Mouse (Mus musculus) urinary bladder, postnatal 10 days (tissue): Measurements from ENCODE around the gene Elmo3.
A peak's percentile ranks its signal among the peaks of the same experiment; 100 is the strongest.

ENCODE experiments used
- DNase-seq: peaks from one replicate; pipeline ENCODE4 v3.0.0; 2022; ENCODE audit warnings: low spot score

Gene Elmo3

DNA sequence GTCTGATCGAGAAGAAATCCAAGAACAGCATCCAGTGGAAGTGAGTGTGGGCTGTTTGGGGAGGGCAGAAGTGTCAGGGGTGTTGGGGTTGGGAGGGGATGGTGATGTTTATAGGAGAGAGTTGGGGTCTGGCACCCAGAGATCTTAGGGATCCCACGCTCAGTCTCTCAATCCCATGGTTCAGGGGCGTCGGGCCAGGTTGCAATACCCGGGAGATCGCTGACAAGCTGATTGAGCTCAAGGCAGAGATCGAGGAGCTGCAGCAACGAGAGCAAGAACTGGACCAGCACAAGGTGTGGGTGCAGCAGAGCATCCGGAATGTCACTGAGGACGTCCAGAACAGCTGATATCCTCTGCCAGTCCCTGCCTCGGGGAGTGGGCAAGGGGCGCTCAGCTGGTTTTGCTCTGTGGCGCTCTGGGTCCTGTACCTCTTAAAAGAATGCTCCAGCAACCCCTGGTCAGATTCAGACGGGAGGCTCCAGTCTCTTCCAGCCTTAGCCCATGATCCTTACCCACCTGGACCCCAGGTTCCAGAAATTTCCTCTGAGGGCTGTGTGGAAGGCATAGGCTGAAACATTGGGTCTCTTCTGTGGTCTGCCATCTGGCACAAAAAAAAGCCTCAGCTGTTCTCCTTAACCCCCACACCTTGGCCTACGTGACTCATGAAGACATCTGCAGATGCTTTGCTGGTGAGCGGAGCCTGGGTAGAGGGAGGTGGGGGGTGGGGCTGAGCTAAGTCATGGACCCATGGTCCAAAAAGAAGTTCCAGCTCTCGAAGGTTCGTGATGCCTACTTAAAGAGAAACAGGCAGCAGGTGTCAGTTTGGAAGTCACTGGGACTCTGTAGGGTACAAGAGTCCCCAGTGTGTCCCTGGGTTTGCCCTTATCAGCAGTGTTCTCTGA lies 6.8 kb upstream of the Elmo3 start:
- DNase-seq = no peak

DNA sequence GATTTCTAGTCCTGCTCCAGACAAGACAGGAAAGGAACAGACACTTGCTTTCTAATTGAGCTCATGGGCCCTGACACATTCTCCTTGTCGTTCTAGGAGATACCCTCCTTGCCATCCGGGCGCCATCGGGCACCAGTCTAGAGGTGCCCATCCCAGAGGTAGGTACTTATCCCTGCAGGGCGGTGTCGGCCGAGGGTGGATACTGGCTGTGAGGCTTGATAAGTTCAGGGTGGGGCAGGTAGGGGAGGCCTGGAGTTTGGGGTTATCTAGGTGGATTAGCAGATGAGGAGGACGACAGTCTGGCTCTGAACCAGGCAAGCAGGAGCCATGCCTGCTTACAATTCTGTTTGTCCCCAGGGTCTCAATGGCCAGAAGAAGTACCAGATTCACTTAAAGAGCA lies 5.4 kb upstream of the Elmo3 start:
- DNase-seq = no peak

DNA sequence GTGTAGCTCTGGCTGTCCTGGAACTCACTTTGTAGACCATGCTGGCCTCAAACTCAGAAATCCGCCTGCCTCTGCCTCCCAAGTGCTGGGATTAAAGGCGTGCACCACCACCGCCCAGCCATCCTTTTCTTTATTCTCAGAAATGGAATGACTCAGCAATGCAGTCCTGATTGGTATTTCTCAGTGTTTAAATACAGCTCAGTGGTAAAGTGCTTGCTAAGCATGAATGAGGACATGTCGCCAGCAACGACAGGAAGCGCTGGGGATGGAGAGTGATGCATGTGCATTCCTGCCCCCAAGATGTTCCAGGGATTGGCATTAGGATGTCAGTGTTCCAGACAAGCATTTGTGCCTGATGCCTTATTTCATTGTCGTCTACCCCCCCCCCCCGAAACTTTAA lies 2.0 kb upstream of the Elmo3 start:
- no peak for DNase-seq

DNA sequence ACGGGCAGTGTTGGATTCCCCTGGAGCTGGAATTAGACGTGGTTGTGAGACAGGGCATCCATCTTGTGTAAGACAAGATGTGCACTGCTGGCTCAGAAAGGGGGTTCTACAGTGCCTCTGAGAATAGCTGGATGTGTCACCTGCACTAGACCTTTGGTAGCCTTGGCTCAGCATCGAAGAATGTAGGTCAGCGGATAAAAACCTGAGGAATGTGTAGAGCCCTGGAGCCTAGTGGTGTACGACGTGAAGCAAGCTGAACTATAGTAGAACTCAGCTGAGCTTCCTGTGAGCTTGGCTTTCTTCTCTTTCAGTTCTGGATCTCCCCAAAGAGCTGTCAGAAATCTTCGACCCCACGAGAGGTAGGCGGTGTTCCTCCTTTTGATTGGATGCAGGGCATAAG lies 1.5 kb upstream of the Elmo3 start:
- DNase-seq = no peak

DNA sequence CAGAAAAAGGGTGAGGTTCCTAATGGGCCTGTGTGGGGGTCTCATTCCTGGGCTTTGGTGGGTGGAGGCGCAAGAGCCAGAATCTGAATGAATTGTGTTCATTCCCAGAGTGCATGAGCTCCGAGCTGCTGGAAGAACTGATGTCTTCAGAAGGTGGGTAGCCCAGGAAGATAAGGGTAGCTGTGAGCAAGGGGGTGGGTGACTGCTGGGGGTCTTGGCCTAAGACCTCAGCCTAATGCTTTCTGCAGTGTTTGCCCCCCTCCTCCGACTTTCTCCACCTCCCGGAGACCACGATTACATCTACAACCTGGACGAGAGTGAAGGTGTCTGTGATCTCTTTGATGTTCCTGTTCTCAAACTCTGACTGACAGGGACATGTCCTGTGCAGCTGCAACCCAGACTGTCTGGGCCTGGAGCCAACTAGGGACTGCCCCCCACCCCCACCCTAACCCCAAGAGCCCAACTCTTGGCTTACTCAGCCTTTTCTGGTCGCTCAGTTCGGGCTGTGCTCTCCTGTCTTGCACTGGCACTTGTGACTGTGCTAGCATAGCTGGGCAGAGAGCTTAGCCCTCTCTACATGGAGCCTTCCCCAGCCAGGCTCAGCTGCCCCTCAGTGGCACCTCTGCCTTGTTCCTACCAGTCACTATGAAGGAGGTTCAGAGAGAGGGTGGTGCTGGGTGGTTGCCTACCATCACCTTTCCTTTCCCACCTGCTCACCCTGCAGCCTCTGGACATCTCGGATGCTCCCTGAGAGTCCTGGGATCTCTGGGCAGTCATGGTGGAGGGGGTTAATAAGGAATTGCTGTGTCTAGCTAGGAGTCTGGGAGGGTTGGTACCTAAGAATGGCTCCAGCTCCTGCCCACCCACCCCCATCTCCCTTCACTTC lies 833 bp upstream of the Elmo3 start:
- DNase-seq = no peak

DNA sequence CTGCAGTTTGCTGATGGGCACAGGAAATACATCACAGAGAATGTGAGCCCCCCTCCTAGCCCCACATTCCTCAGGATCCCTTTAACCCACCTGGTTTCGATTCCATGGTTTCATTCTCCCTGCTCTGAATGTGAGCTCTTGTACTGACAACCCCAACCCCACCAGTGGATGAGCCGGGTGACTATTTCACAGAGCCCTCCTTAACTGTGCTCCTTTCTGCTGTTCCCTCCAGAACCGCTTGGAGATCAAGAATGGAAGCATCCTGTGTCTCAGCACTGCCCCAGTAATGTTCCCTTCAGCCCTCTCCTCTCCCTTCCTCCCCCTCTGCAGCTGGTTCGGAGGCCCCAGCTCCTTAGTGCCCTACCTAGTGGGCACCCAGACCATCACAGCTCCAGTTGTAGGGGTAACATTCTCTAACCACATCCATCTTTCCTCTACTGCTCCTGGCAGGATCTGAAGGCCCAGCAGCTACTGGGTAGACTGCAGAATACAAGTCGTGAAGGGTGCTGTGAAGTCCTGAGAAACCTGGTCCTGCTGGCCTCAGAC lies 818 bp downstream of the Elmo3 start:
- DNase-seq = no peak

DNA sequence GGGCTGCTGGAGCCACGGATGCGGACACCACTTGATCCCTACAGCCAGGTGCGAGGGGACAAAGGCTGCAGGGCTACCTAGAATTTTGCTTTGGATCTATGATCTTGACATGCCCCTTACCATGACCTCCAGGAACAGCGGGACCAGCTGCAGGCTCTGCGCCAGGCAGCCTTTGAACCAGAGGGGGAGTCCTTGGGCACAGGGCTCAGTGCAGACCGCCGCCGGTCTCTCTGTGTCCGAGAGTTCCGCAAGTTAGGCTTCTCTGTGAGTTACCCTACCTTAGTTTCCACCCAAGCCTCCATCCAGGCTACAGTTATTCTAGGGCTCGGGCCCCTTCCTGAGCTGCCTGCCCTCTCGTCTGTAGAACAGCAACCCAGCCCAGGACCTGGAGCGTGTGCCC lies 2.3 kb downstream of the Elmo3 start:
- DNase-seq = no peak

DNA sequence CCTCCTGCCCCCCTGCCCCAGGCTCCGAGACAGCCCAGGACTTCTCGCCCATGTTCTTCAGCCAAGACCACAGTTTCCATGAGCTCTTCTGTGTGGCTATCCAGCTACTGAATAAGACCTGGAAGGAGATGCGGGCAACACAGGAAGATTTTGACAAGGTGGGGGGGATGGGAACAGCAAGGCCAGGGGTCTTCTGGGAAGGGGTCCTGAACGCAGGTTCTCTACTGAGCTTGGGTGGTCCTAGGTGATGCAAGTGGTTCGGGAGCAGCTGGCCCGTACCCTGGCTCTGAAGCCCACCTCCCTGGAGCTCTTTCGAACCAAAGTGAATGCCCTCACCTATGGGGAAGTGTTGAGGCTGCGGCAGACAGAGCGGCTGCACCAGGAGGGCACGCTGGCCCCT lies 3.0 kb downstream of the Elmo3 start:
- DNase-seq = no peak

DNA sequence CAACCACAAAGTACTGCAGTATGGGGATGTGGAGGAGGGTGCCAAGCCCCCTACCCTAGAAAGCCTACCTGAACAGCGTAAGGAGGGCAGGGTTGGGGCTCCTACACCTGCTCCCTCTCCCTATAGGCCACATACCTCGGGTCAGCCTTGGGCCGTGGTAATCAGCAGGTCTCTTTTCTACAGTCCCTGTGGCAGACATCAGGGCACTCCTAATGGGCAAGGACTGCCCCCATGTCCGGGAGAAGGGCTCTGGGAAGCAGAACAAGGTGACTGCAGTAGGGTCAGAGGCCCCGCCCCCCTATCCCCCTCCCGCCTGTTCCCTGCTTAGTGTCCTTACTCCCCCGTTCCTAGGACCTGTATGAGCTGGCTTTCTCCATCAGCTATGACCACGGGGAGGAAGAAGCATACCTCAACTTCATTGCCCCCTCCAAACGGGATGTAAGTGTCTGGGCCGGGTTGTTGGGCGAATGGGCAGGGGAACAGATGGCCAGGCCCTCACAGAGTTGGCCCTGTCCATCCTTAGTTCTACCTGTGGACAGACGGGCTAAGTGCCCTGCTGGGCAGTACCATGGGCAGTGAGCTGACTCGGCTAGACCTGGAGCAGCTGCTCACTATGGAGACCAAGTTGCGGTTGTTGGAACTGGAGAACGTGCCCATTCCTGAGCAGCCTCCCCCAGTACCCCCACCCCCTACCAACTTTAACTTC lies 3.9 kb downstream of the Elmo3 start:
- DNase-seq = no peak

DNA sequence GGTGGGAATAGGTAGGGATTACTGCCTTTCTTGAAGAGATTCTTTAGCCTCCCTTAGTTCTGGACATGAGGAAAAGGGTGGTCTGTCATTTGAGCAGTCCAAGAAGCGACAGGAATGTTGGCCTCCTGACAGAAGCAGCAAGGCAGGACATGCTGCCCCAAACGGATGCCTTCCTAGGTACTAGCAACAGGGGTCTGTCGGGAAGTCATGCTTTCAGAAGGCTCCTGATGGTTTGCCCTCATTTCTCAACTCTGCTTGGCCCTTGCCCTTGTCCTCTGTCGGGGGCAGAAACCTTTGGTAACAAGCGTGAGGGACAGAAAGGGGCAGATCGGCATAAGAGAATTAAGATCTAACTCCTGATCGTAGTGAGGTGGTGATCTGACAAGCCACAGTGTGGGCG lies 4.7 kb downstream of the Elmo3 start:
- DNase-seq = no peak

DNA sequence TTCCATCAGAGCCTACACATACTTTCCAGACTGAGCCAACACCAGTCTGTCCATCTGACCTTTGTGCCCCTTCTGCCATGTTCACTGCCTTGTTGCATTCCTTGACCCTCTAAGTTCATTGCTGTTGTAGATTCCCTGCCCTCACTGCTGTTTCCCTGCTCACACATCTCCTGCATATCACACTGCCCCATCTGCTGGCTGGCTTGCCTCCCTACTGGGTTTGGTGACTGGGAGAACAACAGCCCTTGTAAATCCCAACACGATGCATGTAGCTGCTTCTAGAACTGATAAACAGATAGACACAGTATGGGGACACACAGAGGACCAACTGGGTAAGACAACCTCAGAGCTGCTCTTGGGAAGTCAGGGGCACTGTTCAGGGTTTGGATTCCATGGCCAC lies 6.3 kb downstream of the Elmo3 start:
- no peak for DNase-seq

DNA sequence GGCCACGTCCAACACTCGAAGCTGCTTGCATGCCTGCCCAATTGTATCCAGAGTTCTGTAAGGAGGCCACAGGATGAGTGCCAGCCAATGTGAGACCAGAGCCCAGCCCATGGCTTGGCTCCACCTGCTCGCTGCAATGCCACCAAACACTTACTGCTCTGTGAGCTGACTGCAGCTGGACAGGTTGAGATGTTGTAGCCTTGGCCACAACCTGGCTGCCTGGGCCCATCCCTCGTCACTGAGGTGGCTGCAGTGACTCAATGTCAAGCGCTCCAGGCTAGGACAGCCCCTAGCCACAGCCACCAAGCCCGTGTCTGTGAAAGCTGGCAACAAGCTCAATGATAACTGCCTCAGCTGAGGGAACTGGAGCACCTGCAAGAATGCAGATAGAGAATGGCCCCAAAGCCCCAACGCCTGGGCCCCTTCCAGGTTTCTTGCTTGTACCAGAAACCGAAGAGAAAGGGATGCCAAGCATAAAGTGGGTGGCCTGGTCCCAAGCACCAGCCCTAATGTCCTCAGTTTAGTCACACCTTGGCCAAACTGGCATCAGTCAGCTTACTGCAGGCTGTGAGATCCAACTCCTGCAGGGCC lies 7.6 kb downstream of the Elmo3 start:
- no peak for DNase-seq

DNA sequence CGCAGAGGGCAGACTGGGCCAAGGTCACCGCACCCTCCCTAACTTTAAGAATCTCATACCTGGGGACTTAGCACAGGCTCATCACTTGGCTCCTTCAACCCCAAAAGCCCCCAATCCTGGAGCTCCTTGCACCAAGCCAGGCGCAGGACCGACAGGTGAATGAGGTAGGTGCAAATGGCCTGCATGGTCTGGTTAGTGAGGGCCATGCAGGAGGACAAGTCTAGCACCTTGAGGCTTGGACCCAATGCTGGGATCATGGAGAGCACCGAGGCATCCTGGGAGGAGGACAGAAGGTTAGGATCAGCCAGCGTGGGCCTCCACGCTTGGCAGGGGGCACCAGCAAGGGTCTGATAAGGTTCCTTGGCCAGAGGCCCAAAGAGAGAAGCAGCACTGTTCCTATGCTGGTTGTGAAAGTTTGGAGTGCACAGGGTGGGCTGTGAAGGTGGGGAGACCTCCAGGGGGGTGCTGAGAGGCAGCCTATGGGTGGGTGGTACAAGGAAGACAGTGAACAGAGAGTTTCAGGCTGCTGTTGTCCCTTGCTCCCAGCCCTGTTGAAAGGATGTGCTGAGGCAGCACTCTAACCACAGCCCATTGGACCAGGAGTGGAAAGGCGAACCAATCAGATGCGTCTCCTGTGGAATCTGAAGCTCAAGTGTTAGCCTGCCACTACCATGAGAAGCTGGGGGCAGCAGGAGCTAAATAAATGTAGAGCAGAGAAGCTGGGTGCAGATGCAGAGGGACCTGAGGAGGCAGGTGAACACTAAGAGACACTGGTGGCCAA lies 8.4 kb downstream of the Elmo3 start:
- no peak for DNase-seq

DNA sequence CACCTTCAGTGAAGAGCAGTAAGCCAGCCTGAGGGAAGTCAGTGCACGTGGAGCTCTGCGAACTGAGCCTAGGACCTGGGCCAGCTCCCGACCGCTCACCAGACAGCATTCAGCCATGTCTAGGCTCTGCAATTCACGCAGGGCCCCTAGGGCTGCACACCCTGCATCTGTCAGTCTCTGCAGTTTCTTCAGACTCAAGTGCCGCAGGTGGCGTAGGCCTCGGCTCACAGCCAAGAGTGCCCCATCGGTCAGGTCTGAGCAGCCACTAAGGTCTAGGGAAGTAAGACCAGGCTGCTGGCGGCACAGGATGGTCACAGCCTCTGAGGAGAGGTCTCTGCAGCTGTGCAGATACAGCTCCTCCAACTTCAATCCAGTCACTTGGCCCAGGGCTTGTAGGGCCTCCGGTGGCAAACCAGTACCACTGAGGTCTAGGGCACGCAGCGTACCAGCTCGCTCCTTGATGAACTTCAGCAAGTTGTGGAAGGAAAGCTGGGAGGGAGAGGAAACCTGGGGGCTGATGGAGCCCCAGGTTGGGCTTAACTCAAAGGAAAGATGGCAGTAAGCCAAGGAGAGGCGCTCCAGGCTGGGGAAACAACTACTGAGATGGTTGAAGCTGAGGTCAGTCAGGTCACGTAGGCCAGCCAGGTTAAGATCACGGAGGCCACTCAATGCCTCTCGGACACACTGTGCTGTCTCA lies 9.8 kb downstream of the Elmo3 start:
- DNase-seq = no peak

DNA sequence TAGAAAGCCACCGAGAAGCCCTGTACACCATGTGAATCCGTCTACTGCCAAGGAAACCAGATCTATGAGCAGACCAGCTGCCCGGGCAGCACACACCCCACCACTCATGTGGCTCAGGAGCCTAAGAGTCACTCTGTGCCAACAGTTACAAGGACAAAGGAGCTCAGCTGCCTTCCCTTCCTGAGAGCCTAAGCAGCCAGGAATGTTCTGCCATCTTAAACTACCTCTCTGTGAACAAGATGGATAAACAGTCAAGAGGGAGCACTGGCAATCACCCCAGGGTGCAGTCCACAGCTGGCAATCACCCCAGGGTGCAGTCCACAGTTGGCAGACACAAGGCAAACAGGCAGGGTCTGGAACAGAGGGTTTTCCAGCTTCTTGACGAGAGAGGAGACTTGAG lies 12.5 kb downstream of the Elmo3 start:
- DNase-seq = no peak

DNA sequence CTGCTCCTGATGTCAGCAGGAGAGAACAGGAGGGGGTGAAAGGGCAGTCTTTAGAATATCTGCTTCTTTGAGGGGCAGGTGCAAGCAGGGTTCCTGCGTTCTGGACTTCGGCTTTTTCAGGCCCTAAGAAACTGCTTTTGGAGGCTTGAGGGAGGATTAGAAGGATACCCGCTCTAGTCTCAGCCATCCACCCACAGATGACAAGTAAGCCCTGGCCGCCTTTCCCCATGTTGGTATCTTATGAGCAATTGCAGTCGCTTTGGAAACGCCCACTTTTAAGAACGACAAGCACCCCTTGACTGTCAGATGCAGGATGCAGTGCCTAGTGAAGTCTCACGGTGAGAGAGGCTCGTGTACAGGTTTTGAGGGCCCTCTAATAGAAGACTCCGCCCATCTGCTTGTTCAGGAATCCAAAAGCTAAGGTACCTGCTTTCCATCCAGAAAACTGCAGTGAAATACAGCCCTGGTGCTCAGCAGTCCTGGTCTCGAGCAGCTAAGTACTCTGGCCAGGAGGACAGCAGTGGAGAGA lies 13.3 kb downstream of the Elmo3 start:
- no peak for DNase-seq

DNA sequence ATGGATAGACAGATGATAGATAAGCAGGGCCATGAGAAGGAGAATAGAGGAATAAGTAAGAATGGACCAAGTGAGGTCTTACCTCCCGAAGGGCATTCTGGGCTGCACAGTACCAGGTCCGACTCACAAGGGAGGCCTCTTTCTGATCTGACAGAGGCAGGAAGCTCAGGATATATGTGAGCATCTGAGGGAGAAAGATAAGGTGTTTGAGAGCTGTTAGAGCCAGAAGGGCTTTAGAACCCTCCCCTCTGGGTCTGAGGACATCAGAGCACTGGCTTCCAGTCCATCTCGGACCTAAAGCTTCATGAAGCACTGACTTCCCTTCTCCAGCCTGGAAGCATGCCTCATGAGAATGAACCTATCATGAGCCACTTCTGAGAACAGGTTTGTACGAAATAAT lies 17.8 kb downstream of the Elmo3 start:
- no peak for DNase-seq

DNA sequence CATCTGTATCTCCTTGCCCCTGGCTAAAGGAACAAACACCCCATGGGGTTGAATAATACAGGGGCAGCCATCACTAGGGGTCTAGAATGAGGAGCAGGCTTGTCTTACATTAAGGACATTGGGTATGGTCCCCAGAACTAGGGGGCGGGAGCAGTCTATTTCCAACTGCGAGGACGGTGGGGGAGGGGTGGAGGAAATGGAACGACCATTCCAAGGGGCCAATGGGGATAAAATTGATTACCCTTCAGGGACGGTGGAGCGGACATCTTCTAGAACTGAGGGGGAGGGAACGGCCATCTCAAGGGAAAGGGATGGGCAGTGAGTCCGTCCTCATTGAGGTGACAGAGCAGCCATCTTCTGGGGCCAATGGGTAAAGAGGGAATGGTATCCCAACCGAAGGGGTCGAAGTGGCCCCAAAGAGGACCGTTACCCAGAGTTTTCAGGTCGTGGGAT lies 20.3 kb downstream of the Elmo3 start:
- no peak for DNase-seq

DNA sequence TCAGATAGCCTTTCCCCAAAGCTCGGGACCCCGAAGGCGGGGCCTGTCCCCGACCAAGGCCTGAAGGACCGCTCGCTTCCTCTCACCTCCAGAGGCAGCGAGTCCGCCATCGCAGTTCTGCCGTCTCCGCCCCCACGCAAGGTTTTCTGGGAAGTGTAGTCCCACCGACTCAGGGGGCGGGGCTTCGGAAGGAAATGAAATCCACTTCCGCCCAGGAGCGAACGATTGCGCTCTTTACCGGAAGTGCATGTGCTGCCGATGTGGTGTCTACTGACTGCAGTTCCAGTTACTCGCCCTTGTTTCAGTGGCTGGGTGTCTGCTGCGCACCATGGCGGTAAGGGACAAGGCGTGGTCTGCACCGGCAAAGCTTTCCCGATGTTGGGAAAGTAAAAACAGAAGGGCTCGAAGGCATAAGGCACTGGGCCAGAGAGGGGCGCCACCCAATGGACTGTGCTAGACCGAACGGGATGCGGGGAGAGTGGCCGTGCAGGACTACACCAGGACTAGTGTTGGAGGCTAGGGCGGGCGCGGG lies 20.8 kb downstream of the Elmo3 start, which contains the start of the genes Lrrc29 and Tmem208:
Gene Lrrc29, minus strand, starts transcription at position 138 of the 532 bp plus-strand sequence.
Gene Tmem208, plus strand, starts transcription at position 214 of the 532 bp plus-strand sequence.
- peak; percentile 90 for DNase-seq

DNA sequence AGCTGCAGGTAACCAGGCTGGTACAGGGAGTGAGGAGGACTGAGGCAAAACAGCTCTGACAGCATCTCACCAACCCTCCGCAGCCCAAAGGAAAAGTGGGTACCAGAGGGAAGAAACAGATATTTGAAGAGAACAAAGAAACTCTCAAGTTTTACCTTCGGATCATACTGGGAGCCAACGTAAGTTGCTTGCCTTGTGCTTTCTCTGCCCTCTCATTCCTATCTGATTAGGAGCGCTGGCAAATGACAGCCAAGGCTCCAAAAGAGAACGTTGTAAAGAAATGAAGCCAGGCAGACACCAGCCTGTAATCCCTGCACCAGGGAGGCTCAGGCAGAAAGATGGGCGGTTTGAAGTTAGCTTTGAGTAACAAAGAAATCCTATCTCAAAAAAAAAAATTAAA lies 21.6 kb downstream of the Elmo3 start:
- no peak for DNase-seq
